Mouse (Mus musculus) neural tube, embryonic 11.5 days (tissue): ENCODE data around the gene Mdfi. TPM values are rescaled to one million over a fixed set of nuclear protein-coding genes. Genes with fewer than 3 reads are reported as not detected.

Experiments
- ATAC-seq: fragments of 200-750 bp; cut with Nextera tagmentation; 2 replicates; pipeline ENCODE4 v1.8.0; 2017; ENCODE audit warnings: moderate number of reproducible peaks, mild to moderate bottlenecking, moderate TSS enrichment, moderate library complexity; ENCODE audit not compliant: insufficient read depth, low FRiP score, low TSS enrichment
- DNase-seq: peaks from one replicate; pipeline ENCODE4 v3.0.0-alpha.2; 2015; ENCODE audit warnings: low spot score
- H3K27ac ChIP-seq: fragments of 300-500 bp; sonication (generic); 2 replicates; pipeline ENCODE4 v1.5.1; 2014; ENCODE audit warnings: low read depth, mild to moderate bottlenecking, low read length
- H3K27me3 ChIP-seq: fragments of 300-500 bp; sonication (generic); 2 replicates; pipeline ENCODE4 v1.6.1; 2014; ENCODE audit warnings: mild to moderate bottlenecking, low read length, mixed read lengths; ENCODE audit not compliant: control insufficient read depth, insufficient read depth
- H3K36me3 ChIP-seq: fragments of 300-500 bp; sonication (generic); 2 replicates; pipeline ENCODE4 v1.6.1; 2014; ENCODE audit warnings: mild to moderate bottlenecking, low read length, moderate library complexity, mixed read lengths; ENCODE audit not compliant: control insufficient read depth, insufficient read depth
- H3K4me1 ChIP-seq: fragments of 300-500 bp; sonication (generic); 2 replicates; pipeline ENCODE4 v1.6.1; 2014; ENCODE audit warnings: low read length, mixed read lengths; ENCODE audit not compliant: control insufficient read depth, insufficient read depth
- H3K4me2 ChIP-seq: fragments of 300-500 bp; sonication (generic); 2 replicates; pipeline ENCODE4 v1.6.1; 2014; ENCODE audit warnings: low read depth, mild to moderate bottlenecking, moderate library complexity
- H3K4me3 ChIP-seq: fragments of 300-500 bp; sonication (generic); 2 replicates; pipeline ENCODE4 v1.5.1; 2014; ENCODE audit warnings: low read depth, low read length
- H3K9ac ChIP-seq: fragments of 300-500 bp; sonication (generic); 2 replicates; pipeline ENCODE4 v1.6.1; 2014; ENCODE audit warnings: mild to moderate bottlenecking, low read length
- H3K9me3 ChIP-seq: fragments of 300-500 bp; sonication (generic); 2 replicates; pipeline ENCODE4 v1.6.1; 2016; ENCODE audit warnings: low read length; ENCODE audit not compliant: control insufficient read depth
- WGBS: fragments of 180-500 bp; shearing (Covaris S2); extraction: QIAGEN DNeasy Blood & Tissue Kit; methylation state at CpG from one replicate; pipeline ENCODE4 v1.1.7; 2014; 5-methylcytosine and 5-hydroxymethylcytosine counted together
- polyA plus RNA-seq: library from polyadenylated mRNA; unstranded; fragments of >200 nt; fragmentation: Nextera tagmentation; extraction: Ambion mirVana; gene quantifications from 2 replicates; pipeline ENCODE4 v1.2.1, GENCODE M21; 2014

Mdfi gene
- polyA plus RNA-seq, 1 experiment from 2014 or later: 43.4 TPM

DNA sequence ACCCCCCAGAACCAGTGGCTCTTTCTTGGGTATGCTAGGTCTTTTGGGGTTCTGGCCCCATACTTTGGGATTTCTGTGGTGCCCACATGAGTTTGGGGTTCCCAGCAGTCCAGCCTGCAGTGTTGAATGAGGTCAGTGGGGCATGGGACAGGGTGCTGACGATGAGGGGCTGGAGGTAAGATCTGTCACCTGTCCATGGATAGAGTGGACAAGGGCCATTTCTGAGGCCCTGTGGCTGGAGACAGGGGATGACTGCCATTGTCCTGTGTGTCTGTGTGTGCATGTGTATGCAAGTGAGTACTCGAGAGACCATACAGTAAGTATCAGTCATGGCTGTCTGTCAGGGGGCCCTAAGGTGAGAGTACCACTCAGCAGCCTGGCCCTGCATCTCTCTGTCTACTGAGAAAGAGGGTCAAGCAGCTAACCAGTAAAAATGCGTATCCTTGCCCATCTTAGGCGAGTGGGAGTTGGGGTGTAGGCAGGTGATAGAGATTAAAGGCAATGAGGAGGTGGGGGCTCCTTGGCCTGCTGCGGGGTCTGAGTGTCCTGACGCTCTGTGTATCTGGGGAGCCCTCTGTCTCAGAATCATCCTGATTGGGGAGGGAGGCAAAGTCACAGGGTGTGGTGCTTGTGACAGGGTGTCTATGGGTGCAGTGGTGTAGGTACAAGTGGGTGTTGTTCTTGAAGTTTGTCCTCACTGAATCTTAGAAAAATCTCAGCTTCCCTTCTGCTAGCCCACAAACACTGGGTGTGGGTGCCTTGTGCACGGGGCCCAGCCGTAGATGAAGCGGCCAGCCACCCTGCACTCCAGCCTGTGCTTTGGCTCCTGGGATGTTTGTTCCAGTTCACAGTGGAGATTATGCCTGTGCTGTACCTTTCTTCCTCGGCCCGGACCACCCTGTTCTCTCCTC is 64.8 kb downstream of the Mdfi start:
- no peak overlapping the region for H3K4me3 ChIP-seq
- 0 out of 2 replicates have a peak, but pooled peaks cover 4% of the 10 kb centered on the region for H3K9me3 ChIP-seq
- DNase-seq: no peak
- ATAC-seq: no peak
- no peak overlapping the region for H3K9ac ChIP-seq
- no peak overlapping the region for H3K27ac ChIP-seq
- H3K27me3 ChIP-seq: no peaks in the 10 kb centered on the region
- H3K4me1 ChIP-seq: no peaks in the 10 kb centered on the region
- no peaks in the 10 kb centered on the region for H3K36me3 ChIP-seq
- 86% methylated on average over 11 of the region's 11 CpGs for WGBS
- H3K4me2 ChIP-seq: no peak overlapping the region

DNA sequence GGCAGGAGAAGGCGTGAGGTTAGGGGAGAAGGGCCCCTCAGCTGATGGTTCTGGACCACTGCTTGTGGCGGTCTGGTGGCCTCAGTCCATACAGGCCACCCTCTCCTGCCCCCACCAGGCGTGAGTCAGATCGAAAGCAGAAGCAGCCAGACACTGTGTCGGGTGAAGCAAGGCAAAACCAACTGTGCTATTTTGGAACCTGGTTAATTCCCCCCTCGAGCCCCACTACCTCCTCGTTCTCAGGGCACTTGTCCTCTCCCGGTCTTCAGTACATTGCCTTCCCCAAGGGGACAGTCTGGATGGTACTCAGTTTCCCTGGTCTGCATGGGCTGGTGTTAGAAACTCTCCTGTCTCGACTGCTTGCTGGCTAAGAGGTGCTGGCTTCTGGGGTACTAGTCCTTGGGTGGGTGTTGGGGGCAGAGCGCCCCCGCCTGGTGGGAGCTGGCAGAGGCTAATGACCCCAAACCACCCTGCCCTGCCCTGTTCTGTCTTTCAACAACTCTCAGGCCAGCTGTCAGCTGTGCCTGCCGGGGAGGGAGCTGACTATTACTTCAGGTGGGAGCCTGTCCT is 65.7 kb downstream of the Mdfi start:
- Histone ChIP-seq H3K9ac (no peak overlapping the region), H3K4me1 (no peaks in the 10 kb centered on the region), H3K27me3 (no peaks in the 10 kb centered on the region), H3K36me3 (no peaks in the 10 kb centered on the region), H3K27ac (no peak overlapping the region), H3K4me2 (no peak overlapping the region), H3K9me3 (0 out of 2 replicates have a peak, but pooled peaks cover 4% of the 10 kb centered on the region), H3K4me3 (no peak overlapping the region)
- DNase-seq (no peak), ATAC-seq (no peak)
- WGBS: 47% methylated on average over 12 of the region's 12 CpGs

DNA sequence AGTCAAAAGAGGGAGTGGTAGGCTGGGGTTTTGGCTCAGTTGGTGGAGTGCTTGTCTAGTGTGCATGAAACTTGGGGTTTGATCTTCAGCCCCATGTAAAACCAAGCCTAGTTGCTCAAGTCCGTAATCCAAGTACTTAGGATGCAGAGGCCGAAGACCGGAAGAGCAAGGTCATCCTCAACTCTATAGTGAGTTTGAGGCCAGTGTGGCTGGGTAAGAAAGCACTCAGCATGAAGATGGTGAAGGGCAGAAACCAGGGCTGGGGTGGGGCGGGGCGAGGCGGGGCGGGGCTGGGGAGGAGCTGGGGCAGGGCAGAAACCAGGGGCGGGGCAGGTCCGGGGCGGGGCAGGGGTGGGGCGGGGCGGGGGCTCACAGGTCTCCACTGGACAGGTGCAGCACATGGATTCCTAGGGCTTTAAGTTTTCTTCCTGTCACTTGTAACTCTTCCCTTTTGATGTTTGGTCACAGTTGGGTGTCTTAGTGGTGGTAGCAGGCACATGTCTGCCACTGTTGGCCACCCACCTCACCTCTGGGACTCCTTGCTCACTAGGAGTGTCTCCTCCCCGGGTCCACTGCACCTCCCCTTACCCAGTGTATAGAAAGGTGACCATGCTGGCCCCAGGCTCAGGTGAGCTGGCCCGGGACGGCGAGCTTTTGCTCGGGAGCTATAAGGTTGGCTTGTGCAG is 66.9 kb downstream of the Mdfi start:
- H3K9me3 ChIP-seq: 0 out of 2 replicates have a peak, but pooled peaks cover 4% of the 10 kb centered on the region
- DNase-seq (no peak), ATAC-seq (no peak)
- no peak overlapping the region for H3K4me3 ChIP-seq
- no peak overlapping the region for H3K4me2 ChIP-seq
- H3K36me3 ChIP-seq: no peaks in the 10 kb centered on the region
- H3K9ac ChIP-seq: no peak overlapping the region
- no peaks in the 10 kb centered on the region for H3K27me3 ChIP-seq
- H3K4me1 ChIP-seq: no peaks in the 10 kb centered on the region
- WGBS: 46% methylated on average over 12 of the region's 17 CpGs
- H3K27ac ChIP-seq: no peak overlapping the region

DNA sequence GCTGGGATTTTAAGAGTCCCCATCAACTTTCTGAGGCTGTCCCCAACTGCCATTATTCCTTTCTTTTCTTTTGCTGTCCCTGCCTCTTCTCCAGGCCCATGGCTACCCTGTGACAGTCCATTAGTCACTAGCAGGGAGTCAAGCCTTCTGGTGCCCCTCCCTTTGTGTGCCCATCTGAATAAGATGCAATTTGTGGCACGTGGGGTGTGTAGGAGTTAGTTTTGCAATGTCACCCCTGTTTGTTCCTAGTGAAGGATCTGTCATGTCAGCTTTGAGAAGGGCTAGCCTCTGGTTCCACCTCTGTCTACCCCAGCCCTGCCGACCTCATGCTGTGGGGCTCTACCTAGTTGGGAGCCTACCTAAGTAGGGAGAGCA is 67.4 kb downstream of the Mdfi start:
- Histone ChIP-seq H3K9ac (no peak overlapping the region), H3K4me1 (no peaks in the 10 kb centered on the region), H3K36me3 (no peaks in the 10 kb centered on the region), H3K4me2 (no peak overlapping the region), H3K27me3 (no peaks in the 10 kb centered on the region), H3K27ac (no peak overlapping the region), H3K4me3 (no peak overlapping the region), H3K9me3 (0 out of 2 replicates have a peak, but pooled peaks cover under 1% of the 10 kb centered on the region)
- ATAC-seq (no peak), DNase-seq (no peak)
- 61% methylated on average over 2 of the region's 2 CpGs for WGBS

DNA sequence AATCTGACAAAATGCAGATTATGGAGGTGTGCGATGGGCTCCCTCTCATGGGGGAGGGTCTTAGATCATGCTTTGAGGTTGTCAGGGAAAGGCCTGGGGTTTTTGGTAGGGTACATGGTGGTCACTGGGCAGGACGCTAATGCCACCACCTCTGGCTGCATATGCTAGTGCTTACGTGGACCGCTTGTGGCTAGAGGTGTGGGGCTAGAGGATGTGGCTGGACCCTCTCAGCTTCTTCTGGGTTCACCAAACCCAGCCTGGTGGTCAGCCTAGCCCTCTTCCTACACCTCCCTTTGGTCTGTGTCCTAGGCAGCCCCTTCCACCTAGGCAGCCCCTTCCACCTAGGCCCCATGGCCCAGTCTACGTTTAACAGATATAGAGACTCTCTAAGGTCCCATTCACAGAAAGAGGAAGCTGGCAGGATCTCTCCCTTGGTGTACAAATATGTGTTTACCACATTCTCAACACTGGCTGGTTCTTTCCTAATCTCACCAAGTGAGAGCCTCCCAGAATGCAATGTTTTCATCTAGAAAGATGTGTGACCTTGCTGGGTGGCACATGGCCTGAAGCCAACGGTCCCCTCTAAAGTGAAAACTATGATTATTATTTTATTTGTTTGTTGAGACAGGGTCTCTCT is 68.0 kb downstream of the Mdfi start:
- H3K4me1 ChIP-seq: no peaks in the 10 kb centered on the region
- WGBS: 90% methylated on average over 6 of the region's 6 CpGs

DNA sequence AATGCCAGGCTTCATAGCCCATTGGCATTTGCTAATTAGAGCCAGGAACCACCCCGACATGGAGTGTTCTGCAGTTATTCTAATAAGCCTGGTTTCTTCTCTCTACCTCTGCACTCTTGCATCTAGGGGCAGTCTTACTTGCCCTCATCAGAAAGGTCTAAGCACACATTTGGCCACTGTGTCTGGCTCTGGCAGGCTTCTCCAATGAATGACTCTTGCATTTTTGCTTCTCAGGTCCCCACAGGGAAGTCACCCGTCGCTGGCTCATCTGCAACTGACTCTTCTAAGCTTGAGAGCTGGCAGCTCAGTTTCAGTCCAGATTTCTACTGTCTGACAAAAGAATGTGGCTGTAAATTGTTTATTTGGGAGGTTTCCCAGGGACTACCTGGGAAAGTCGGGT is 68.5 kb downstream of the Mdfi start:
- H3K36me3 ChIP-seq: no peaks in the 10 kb centered on the region
- WGBS: 81% methylated on average over 4 of the region's 4 CpGs
- H3K4me2 ChIP-seq: no peak overlapping the region
- DNase-seq (no peak), ATAC-seq (no peak)
- H3K27ac ChIP-seq: no peak overlapping the region
- no peaks in the 10 kb centered on the region for H3K27me3 ChIP-seq
- H3K9ac ChIP-seq: no peak overlapping the region
- no peak overlapping the region for H3K4me3 ChIP-seq
- H3K9me3 ChIP-seq: no peaks in the 10 kb centered on the region
- no peaks in the 10 kb centered on the region for H3K4me1 ChIP-seq

More for the DNA sequence above, 68.0 kb downstream of the Mdfi start:
- no peak overlapping the region for H3K9ac ChIP-seq
- H3K4me2 ChIP-seq: no peak overlapping the region
- H3K27ac ChIP-seq: no peak overlapping the region
- H3K4me3 ChIP-seq: no peak overlapping the region
- H3K9me3 ChIP-seq: no peaks in the 10 kb centered on the region
- ATAC-seq: no peak
- H3K36me3 ChIP-seq: no peaks in the 10 kb centered on the region
- no peak for DNase-seq
- H3K27me3 ChIP-seq: no peaks in the 10 kb centered on the region

Other genes starting within 250 kb of the Mdfi start
- gene Bysl, start 223.2 kb downstream of the Mdfi start, polyA plus RNA-seq: 36.9 and 37.9 TPM in 2 replicates
- 43.3 and 47.5 TPM in 2 replicates for gene Med20, start 223.1 kb downstream of the Mdfi start, polyA plus RNA-seq
- 0.70 and 0.91 TPM in 2 replicates for gene Gm20517, start 223.1 kb downstream of the Mdfi start, polyA plus RNA-seq
- gene Usp49, start 204.0 kb downstream of the Mdfi start, polyA plus RNA-seq: 7.9 and 8.9 TPM in 2 replicates
- 333 and 346 TPM in 2 replicates for gene Tomm6, start 146.3 kb downstream of the Mdfi start, polyA plus RNA-seq
- gene Frs3, start 145.7 kb downstream of the Mdfi start, polyA plus RNA-seq: 8.6 and 12.1 TPM in 2 replicates
- 1.8 and 2.7 TPM in 2 replicates for gene Gm21981, start 140.2 kb downstream of the Mdfi start, polyA plus RNA-seq
- gene Prickle4, start 140.0 kb downstream of the Mdfi start, polyA plus RNA-seq: 0.84 and 2.7 TPM in 2 replicates
- not detected in 2 replicates for gene Pgc, start 107.8 kb downstream of the Mdfi start, polyA plus RNA-seq
- gene Tfeb, start 97.7 kb downstream of the Mdfi start, polyA plus RNA-seq: 1.8 and 2.0 TPM in 2 replicates
- gene Foxp4, start 90.0 kb upstream of the Mdfi start, polyA plus RNA-seq: 34.5 and 35.8 TPM in 2 replicates
- gene 1700122O11Rik, start 203.6 kb upstream of the Mdfi start, polyA plus RNA-seq: not detected in 2 replicates